Mouse (Mus musculus) liver, adult 2 months (tissue): Measurements from ENCODE around the gene Gm7073. TPM values are rescaled to one million over a fixed set of nuclear protein-coding genes. Genes with fewer than 3 reads are reported as not detected.

Source experiments
- DNase-seq: peaks from one replicate; pipeline ENCODE4 v3.0.0-alpha.2; 2011; ENCODE audit warnings: low read depth, low spot score; ENCODE audit errors: extremely low read depth
- H3K27ac ChIP-seq: fragments of 200-500 bp; replicated peaks from 2 replicates; pipeline ENCODE4 v1.5.1; 2012; ENCODE audit warnings: low read depth, mild to moderate bottlenecking, control low read depth, inconsistent platforms, low read length; ENCODE audit not compliant: insufficient read depth
- H3K27me3 ChIP-seq: fragments of 200-500 bp; 2 replicates; pipeline ENCODE4 v1.6.1; 2012; ENCODE audit warnings: mild to moderate bottlenecking, moderate library complexity, low read length, inconsistent platforms; ENCODE audit not compliant: control insufficient read depth, insufficient read depth
- H3K36me3 ChIP-seq: fragments of 200-500 bp; 2 replicates; pipeline ENCODE4 v1.6.1; 2012; ENCODE audit warnings: low read length, inconsistent platforms; ENCODE audit not compliant: control insufficient read depth, insufficient read depth
- H3K4me1 ChIP-seq: fragments of 200-500 bp; 2 replicates; pipeline ENCODE4 v1.6.1; 2011; ENCODE audit warnings: low read length; ENCODE audit not compliant: control insufficient read depth, insufficient read depth
- H3K4me3 ChIP-seq: fragments of 200-500 bp; 2 replicates; pipeline ENCODE4 v1.5.1; 2011; ENCODE audit warnings: low read depth, mild to moderate bottlenecking, control low read depth, low read length, moderate library complexity; ENCODE audit not compliant: insufficient read depth
- H3K79me2 ChIP-seq: fragments of 200-500 bp; 2 replicates; pipeline ENCODE4 v1.6.1; 2012; ENCODE audit warnings: inconsistent platforms, mild to moderate bottlenecking, low read length, moderate library complexity; ENCODE audit not compliant: control insufficient read depth, insufficient read depth
- H3K9ac ChIP-seq: fragments of 200-500 bp; 2 replicates; pipeline ENCODE4 v1.6.1; 2012; ENCODE audit warnings: low read depth, mild to moderate bottlenecking, control low read depth, inconsistent platforms, low read length
- CTCF ChIP-seq: fragments of 200-500 bp; IDR thresholded peaks from 2 replicates; pipeline ENCODE4 v1.5.1; 2011; ENCODE audit warnings: low read depth, low read length, control low read depth
- POLR2A ChIP-seq: fragments of 200-500 bp; IDR thresholded peaks from 2 replicates; pipeline ENCODE4 v1.6.1; 2011; ENCODE audit warnings: low read length, control low read depth; ENCODE audit not compliant: insufficient read depth; ENCODE audit errors: extremely low read depth
- WGBS: fragments of 180-500 bp; shearing (Covaris S2); methylation state at CpG from one replicate; pipeline ENCODE4 v1.1.7; 2018; 5-methylcytosine and 5-hydroxymethylcytosine counted together
- polyA plus RNA-seq: library from polyadenylated mRNA; depleted of rRNA; stranded (reverse); fragments of >200 nt; gene quantifications from 2 replicates; pipeline ENCODE4 v1.2.3, GENCODE M21; 2012; rRNA removed
- total RNA-seq: library from RNA; depleted of rRNA; stranded (reverse); fragments of >200 nt; gene quantifications from 2 replicates; pipeline ENCODE4 v1.2.3, GENCODE M21; 2014; rRNA removed

The Gm7073 gene
- total and polyA plus RNA-seq, 2 experiments, result not detected

DNA sequence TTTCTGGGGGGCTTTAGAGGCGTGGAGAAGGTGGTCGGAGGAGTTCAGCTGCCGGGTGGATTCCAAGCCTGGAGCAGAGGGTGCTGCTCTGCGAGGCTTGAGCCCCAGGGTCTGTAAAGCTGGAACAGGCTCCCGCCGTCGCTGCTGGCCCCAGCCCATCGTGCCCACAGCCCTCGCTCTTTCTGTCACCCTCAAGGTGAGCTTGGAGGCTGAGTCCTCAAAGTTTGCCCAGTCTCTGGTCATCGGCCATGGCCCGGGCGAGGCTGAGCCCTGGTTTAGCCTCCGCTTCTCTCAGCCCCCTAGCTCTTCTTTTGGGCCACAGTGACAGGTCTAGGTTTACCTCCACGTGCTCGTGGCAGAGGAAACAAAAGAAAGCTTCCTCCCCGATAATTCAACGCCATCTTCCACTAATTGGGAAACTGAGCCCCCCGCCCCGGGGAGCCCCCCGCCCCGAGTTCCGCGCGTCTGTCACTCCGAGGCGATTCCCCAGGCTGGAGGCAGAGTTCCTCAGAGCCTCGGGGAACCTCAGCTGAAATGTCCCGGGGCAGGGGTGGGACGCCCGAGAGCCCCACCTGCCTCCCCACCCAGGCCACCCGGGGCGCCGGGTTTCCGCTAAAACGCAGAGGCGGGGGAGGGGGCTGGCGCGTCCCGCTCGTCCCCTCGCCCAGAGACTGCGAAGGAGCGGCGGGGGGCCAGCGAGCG, 135.8 kb downstream of the Gm7073 start:
- peak overlapping the region; percentile 92 for H3K27ac ChIP-seq
- under 1% methylated on average over 30 of the region's 46 CpGs for WGBS
- DNase-seq, result peak; percentile 15
- H3K4me3 ChIP-seq, result peak overlapping the region; percentile 99
- H3K4me1 ChIP-seq, result peaks cover 2% of the 10 kb centered on the region; the same call in 1 of the 2 replicates
- H3K79me2 ChIP-seq, result peaks cover 12% of the 10 kb centered on the region; the same call in 1 of the 2 replicates
- no peaks in the 10 kb centered on the region for H3K27me3 ChIP-seq
- TF ChIP-seq POLR2A, result no peak
- no peaks in the 10 kb centered on the region for H3K36me3 ChIP-seq
- H3K9ac ChIP-seq, result peak overlapping the region; percentile 100

DNA sequence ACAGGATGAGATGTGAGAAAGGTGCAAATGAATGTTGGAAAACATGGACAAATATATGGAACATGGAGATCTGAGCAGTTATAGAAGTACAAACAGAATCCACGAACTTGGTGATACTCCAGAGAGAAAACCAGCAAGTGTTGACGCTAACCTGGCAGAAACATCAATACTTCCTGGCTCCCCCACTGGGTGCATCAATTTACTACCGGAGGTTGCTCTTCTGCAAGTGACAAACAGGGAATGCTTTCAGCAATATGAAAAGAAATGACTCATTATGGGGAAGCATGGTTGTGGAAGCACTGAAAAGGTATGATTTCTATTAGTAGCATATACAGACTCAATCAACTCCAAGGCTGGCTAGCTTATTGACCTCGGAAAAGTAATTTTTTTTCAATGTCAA, 144.8 kb downstream of the Gm7073 start:
- Histone ChIP-seq H3K79me2 (peaks cover 8% of the 10 kb centered on the region; the same call in 1 of the 2 replicates), H3K4me3 (no peak overlapping the region), H3K36me3 (peaks cover 1% of the 10 kb centered on the region; the same call in 1 of the 2 replicates), H3K27ac (no peak overlapping the region), H3K27me3 (no peaks in the 10 kb centered on the region), H3K9ac (no peak overlapping the region), H3K4me1 (peaks cover 4% of the 10 kb centered on the region)
- whole genome bisulfite sequencing, result 24% methylated on average over 4 of the region's 4 CpGs
- TF ChIP-seq POLR2A (no peak), CTCF (no peak)
- DNase-seq, result peak; percentile 37

DNA sequence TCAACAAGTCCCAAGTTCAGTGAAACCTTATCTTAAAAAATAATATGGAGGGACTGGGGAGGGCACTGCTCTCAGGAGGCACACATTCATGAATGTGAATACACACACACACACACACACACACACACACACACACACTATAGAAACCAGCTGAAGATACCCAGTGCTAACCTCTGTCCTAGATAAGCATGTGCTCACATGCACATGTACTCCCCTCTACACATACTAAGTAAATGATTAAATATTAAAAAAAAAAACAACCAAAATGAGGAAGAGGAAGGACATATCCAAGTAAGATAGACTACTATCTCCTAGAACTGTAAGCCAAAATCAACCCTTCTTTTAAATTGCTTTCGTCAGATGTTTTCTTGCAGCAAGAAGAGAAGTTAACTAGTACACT, 152.2 kb downstream of the Gm7073 start:
- WGBS, result 17% methylated on average over 1 of the region's 1 CpGs
- peak overlapping the region; percentile 39; the same call in 1 of the 2 replicates for H3K27ac ChIP-seq
- H3K36me3 ChIP-seq, result no peaks in the 10 kb centered on the region
- H3K79me2 ChIP-seq, result peaks cover 13% of the 10 kb centered on the region; the same call in 1 of the 2 replicates
- H3K27me3 ChIP-seq, result no peaks in the 10 kb centered on the region
- TF ChIP-seq CTCF, result no peak
- no peak for TF ChIP-seq POLR2A
- no peak overlapping the region for H3K4me3 ChIP-seq
- H3K9ac ChIP-seq, result no peak overlapping the region
- H3K4me1 ChIP-seq, result peaks cover 14% of the 10 kb centered on the region; the same call in 1 of the 2 replicates
- no peak for DNase-seq

Other genes with a start within 250 kb of the Gm7073 start
- 107 and 146 TPM in 2 replicates for gene Atp11c, start 53.4 kb upstream of the Gm7073 start, total RNA-seq
- gene Atp11c, start 53.4 kb upstream of the Gm7073 start, polyA plus RNA-seq, result 25.2 and 34.6 TPM in 2 replicates